Mouse (Mus musculus) frontal cortex, postnatal 36 days (tissue): ENCODE measurements at regions not wholly inside any gene's neighbourhood (a gene's known extent, or its start where the extent isn't known, plus 50 kb on each side); places are given as distances from the start of the nearest gene placed in this dataset.

Experiments used
- DNase-seq, 2 experiments: peaks; one replicate each; pipeline ENCODE4 v3.0.0; 2022; ENCODE audit warnings: low spot score in 2 of 2

- no peak for DNase-seq
These were observed 640.3 kb upstream of the Vstm2b start for GRCm38 (mm10) chr7:40257733-40258376.

- no peak for DNase-seq
These were observed 639.8 kb upstream of the Vstm2b start for GRCm38 (mm10) chr7:40258377-40258739.

GRCm38 (mm10) chr7:40273459-40274072, 624.6 kb upstream of the Vstm2b start:
- DNase-seq = peak; percentile 46 to 84

GRCm38 (mm10) chr7:40275078-40275477, 623.0 kb upstream of the Vstm2b start:
- DNase-seq = no peak

- DNase-seq = no peak
These were observed 622.5 kb upstream of the Vstm2b start for GRCm38 (mm10) chr7:40275658-40276057.

GRCm38 (mm10) chr7:40276116-40276515, 622.0 kb upstream of the Vstm2b start:
- DNase-seq = no peak

GRCm38 (mm10) chr7:40290166-40290565, 608.0 kb upstream of the Vstm2b start:
- no peak for DNase-seq

- no peak for DNase-seq
These were observed 587.6 kb upstream of the Vstm2b start for GRCm38 (mm10) chr7:40310558-40310957.

- DNase-seq = no peak
These were observed 577.0 kb upstream of the Vstm2b start for GRCm38 (mm10) chr7:40321171-40321570.

- peak in 1 of 2 experiments; percentile 13 for DNase-seq
These were observed 572.9 kb upstream of the Vstm2b start for GRCm38 (mm10) chr7:40325188-40325705.

- DNase-seq = no peak
These were observed 565.7 kb upstream of the Vstm2b start for GRCm38 (mm10) chr7:40332455-40332854.

GRCm38 (mm10) chr7:40352306-40352705, 545.8 kb upstream of the Vstm2b start:
- peak in 1 of 2 experiments; percentile 2 for DNase-seq

- no peak for DNase-seq
These were observed 535.4 kb upstream of the Vstm2b start for GRCm38 (mm10) chr7:40362719-40363118.

- DNase-seq = no peak
These were observed 525.4 kb upstream of the Vstm2b start for GRCm38 (mm10) chr7:40372713-40373112.

GRCm38 (mm10) chr7:40377839-40378238, 520.3 kb upstream of the Vstm2b start:
- no peak for DNase-seq

- DNase-seq = no peak
These were observed 516.9 kb upstream of the Vstm2b start for GRCm38 (mm10) chr7:40381244-40381643.

- DNase-seq = peak in 1 of 2 experiments; percentile 7
These were observed 510.0 kb upstream of the Vstm2b start for GRCm38 (mm10) chr7:40388152-40388551.

- no peak for DNase-seq
These were observed 508.3 kb upstream of the Vstm2b start for GRCm38 (mm10) chr7:40389795-40390194.

- DNase-seq = no peak
These were observed 507.2 kb upstream of the Vstm2b start for GRCm38 (mm10) chr7:40390927-40391326.

GRCm38 (mm10) chr7:40391626-40392025, 506.5 kb upstream of the Vstm2b start:
- no peak for DNase-seq

GRCm38 (mm10) chr7:40392207-40392606, 505.9 kb upstream of the Vstm2b start:
- no peak for DNase-seq

- no peak for DNase-seq
These were observed 505.4 kb upstream of the Vstm2b start for GRCm38 (mm10) chr7:40392699-40393098.

- no peak for DNase-seq
These were observed 499.9 kb upstream of the Vstm2b start for GRCm38 (mm10) chr7:40398266-40398665.
